ENCODE assay signal across 15 mouse cellular contexts in the genomic region with DNA sequence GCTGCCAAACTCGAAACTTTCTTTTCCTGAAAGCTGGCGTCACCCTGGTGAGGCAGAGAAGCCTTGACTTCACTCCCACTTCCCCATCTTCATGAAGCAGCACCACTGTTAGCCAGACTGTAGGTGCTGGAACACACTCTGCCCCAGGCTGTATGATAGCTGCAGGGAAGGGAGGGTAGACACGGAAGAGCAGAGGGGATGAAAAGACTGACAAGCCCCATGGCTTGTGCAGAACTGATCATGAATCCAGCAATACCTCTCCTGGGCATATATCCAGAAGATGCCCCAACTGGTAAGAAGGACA.
"Had no signal": no experiment of that assay in that cellular context is flagged by ENCODE, and none has a peak within 500 bp of the region (broad histone marks: within the 10 kb centered on the region; RNA-seq: fewer than 3 reads in every experiment).

No protein-coding gene starts in this region.

- DNase-seq: kidney, adult 18-20 months; lung, embryonic 14.5 days; lung, postnatal 10 days; lung, postnatal 4 days; thymus, adult 2 months; thymus, postnatal 25 days had no signal

- H3K4me1 ChIP-seq: neural tube, embryonic 12.5 days had no signal

- ATAC-seq: midbrain, embryonic 15.5 days had no signal

- H3K9me3 ChIP-seq: limb, embryonic 10.5 days; liver, embryonic 15.5 days; megakaryocyte, embryonic 14.5 days; midbrain, embryonic 15.5 days; neural tube, embryonic 12.5 days had no signal

- H3K27me3 ChIP-seq: liver, embryonic 15.5 days; megakaryocyte, embryonic 14.5 days; midbrain, embryonic 15.5 days; neural tube, embryonic 12.5 days had no signal

- H3K27ac ChIP-seq: kidney, postnatal 0 days; left cerebral cortex, adult 2 months; limb, embryonic 10.5 days; liver, embryonic 15.5 days; midbrain, embryonic 15.5 days; neural tube, embryonic 12.5 days had no signal

- H3K4me2 ChIP-seq: liver, embryonic 11.5 days; liver, embryonic 15.5 days; lung, embryonic 14.5 days; midbrain, embryonic 11.5 days; midbrain, embryonic 15.5 days; neural tube, embryonic 12.5 days had no signal

- H3K4me3 ChIP-seq: left cerebral cortex, adult 2 months; limb, embryonic 10.5 days; liver, embryonic 15.5 days; megakaryocyte, embryonic 14.5 days; midbrain, embryonic 15.5 days; neural tube, embryonic 12.5 days had no signal

- H3K9ac ChIP-seq: liver, embryonic 15.5 days; lung, embryonic 14.5 days; midbrain, embryonic 15.5 days; neural tube, embryonic 12.5 days had no signal

- H3K36me3 ChIP-seq: limb, embryonic 10.5 days; liver, embryonic 15.5 days; midbrain, embryonic 15.5 days; neural tube, embryonic 12.5 days had no signal
